Mouse (Mus musculus) cerebral cortex, adult 2 months (tissue): ENCODE data around the gene Cd6.

ENCODE experiments used
- WGBS: fragments of 180-500 bp; shearing (Covaris S2); methylation state at CpG from one replicate; pipeline ENCODE4 v1.1.7; 2018; 5-methylcytosine and 5-hydroxymethylcytosine counted together

Cd6 gene

DNA sequence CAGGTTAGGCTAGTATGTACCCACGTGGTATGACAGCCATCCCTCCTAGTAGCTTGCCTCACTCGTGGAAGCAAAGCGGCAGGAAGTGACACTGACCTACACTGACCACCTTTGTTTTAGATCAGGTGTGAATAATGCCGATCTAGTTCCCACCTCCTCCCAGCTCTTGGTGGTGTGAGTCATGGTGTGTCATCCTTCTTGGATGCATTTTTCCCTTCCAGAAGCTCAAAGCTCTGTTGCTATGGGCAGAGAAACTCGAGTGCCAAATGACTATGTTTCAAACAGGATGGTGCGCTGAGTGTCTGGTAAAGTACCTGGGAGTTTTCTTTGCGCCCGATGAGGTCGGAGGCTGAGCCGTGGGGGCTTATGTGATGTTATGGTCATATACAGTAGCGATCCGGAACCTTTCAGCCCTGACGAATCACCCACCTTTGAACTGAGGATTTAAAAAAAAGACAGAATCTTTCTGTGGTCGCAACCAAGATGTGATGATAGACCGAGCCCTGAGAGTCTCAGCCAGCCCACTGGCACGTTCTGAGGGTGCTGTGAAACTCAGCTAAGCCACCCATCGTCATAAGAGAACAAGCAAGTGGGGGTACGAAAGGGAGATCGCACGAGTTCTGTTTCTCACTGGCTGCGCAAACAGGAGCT is 66.4 kb downstream of the Cd6 start:
- WGBS = 59% methylated on average over 21 of the region's 21 CpGs

- WGBS = 80% methylated on average over 6 of the region's 6 CpGs
These were observed 67.4 kb downstream of the Cd6 start for GRCm38 (mm10) chr19:10762468-10762867.

- WGBS = 90% methylated on average over 8 of the region's 8 CpGs
These were observed 68.0 kb downstream of the Cd6 start for GRCm38 (mm10) chr19:10761794-10762415.

DNA sequence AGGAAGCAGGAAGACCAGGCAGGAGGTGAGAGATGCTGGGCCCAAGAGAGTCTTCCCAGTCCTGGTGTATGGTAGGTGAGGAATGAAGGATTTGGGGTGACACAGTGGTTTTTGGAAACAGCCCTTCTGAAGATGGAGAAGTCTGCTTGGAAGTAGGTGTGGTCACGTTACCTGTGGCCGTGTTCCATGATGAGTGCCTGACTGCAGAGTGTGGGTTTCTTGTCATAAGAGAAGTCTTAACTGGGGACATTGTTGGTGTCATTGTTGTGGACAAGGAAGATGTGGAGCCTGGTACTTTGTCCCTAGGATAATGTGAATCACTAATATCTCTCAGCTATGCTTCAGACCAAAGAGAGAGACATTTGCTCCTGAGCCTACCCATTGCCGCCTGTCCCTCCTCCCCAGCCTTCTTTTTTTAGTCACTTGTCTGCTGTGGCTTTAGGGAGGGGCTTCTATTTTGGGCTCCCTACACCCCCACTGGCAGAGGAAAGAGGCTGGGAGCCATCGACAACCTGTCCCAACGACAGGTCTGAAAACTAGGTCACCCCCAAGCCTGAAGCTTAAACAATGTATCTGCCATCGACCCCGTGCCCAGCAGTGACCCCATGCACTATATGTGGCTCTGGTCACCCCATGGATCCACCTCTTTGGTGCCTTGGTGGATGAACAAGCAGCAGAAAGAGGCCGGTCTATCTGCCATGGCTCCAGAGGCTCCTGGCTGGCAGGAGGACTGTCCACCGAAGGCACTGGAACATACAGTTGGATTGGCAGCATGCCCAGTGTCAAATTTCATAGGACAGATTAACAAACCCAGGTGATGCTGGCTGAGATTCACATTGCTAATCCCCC is 69.7 kb downstream of the Cd6 start:
- WGBS = 54% methylated on average over 9 of the region's 9 CpGs

GRCm38 (mm10) chr19:10758708-10759107 is 71.2 kb downstream of the Cd6 start:
- WGBS = 66% methylated on average over 6 of the region's 6 CpGs

DNA sequence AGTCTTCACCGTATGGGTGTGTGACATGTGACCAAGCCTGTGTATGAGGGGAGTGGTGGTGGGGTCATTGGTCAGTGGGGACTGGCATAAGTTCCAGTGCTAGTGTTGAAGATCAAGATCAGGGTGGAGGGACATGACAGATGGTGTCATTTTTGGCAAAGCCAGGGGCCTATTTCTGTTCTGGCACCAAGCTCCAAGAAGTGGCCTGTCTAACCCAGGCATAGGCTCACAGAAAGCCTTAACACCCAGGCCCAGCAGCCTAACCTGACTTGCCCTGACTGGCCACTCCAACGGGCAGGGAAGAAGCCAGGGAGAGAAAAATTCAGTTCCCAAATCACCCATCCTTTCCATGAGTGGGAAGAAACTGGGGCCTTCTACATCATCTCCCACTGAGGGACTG is 72.3 kb downstream of the Cd6 start:
- 86% methylated on average over 2 of the region's 2 CpGs for WGBS

GRCm38 (mm10) chr19:10752646-10753045 is 77.2 kb downstream of the Cd6 start:
- 93% methylated on average over 5 of the region's 5 CpGs for WGBS

GRCm38 (mm10) chr19:10752106-10752505 is 77.8 kb downstream of the Cd6 start:
- WGBS = 84% methylated on average over 6 of the region's 6 CpGs

DNA sequence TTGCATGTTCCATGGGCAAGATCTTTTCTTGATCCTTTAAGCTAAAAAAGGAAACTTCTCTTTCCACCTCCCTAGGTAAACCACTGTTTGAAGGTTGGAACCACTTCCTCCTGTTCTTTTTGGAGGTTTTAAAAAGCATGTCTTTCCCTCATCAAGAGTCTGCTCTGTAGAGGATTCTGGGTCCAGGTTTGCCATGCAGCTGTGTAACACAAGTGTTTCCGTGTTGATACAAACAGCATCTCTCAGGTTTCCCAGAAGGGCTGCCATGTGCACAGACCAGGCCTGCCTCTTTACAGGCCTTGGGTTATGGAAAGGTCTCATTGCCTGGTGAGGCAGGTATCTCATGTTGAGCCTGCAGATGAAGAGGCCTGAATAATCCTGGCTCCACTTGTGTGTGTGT is 78.3 kb downstream of the Cd6 start:
- WGBS = 95% methylated on average over 1 of the region's 1 CpGs

DNA sequence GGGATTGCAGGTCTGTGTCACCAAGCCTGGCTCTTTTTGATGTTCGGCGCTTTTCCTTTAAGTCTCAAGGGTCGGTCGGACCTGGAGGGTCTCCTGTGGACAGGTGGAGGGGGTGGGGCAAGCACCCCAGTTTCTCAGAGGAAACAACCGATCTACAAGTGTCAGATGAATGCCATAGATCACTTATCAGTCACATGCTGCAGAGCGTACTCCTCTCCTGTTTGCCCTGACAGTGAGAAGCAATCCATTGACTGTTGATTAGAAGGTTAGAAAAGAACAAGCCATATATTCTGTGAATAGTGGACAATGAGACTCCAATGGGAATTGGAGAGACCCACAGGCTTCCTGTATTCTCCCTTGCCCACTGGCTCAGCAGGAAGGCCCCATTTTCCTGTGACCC is 79.7 kb downstream of the Cd6 start:
- WGBS = 92% methylated on average over 6 of the region's 6 CpGs

- 92% methylated on average over 6 of the region's 6 CpGs for WGBS
These were observed 80.6 kb downstream of the Cd6 start for GRCm38 (mm10) chr19:10749295-10749694.

- WGBS = 81% methylated on average over 11 of the region's 11 CpGs
These were observed 81.3 kb downstream of the Cd6 start for GRCm38 (mm10) chr19:10748401-10749102.

GRCm38 (mm10) chr19:10747718-10748117 is 82.1 kb downstream of the Cd6 start:
- 90% methylated on average over 6 of the region's 6 CpGs for WGBS

- 87% methylated on average over 7 of the region's 7 CpGs for WGBS
These were observed 82.7 kb downstream of the Cd6 start for GRCm38 (mm10) chr19:10747182-10747581.

GRCm38 (mm10) chr19:10742565-10742964 is 87.3 kb downstream of the Cd6 start:
- 80% methylated on average over 3 of the region's 3 CpGs for WGBS

DNA sequence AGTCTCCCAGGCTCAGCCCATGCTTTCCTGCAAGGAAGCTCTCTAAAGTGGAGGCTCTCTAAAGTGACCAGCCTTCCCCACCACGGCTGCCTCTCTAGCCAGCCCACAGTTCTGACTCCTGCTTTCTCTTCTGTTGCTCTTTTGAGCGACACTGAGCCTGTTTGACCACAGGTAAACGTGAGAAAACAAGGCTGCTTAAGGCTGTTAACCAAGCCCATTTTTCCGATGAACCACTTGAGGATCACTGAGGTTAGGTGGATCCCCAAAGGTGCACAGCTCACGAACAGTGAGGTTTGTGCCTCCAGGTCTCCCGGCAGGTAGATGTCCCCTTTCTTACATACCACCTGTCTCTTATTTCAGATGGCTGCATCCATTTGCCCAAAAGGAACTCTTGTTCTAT is 87.7 kb downstream of the Cd6 start:
- WGBS = 92% methylated on average over 6 of the region's 6 CpGs

DNA sequence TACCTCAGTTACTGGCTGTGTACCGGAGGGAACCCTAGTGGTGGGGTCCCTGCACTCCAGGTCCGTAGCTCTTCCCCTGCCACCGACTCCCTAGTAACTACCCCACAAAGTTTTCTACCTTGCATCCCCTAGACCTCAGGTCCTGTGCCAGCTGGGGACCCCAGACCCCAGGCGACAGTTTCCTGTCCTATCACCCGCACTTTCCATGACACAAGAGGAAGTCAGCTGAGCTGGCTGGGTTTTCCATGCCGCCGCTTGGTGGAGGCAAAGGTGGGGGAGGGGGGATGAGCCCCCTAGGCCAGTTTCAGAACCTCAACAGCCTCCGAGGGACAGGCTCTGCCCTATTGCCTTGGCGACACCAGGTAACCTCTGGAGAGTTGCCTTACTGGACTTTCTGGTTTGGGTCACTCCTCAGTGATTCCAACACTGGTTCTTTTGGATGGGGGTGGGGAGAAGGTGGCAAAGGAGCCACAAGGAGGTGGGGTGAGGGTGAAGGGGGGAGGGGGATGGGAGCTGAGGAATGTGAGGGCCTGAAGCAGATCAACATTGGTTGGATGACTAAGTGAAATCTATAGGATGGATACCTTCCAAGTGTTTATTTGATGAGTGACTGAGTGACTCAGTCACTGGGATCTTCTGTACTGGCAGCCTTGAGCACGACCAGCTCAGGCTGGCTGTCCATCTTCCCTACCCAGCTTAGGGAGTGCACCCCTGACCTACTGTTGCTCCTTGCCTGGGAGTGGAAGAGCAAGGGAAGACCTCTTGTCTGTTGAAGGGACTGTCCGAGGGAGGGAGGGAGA is 89.0 kb downstream of the Cd6 start:
- WGBS = 63% methylated on average over 11 of the region's 11 CpGs

GRCm38 (mm10) chr19:10739916-10740315 is 89.9 kb downstream of the Cd6 start:
- 96% methylated on average over 4 of the region's 4 CpGs for WGBS
